Mouse (Mus musculus): Measurements from ENCODE around the gene Mllt3.

DNA sequence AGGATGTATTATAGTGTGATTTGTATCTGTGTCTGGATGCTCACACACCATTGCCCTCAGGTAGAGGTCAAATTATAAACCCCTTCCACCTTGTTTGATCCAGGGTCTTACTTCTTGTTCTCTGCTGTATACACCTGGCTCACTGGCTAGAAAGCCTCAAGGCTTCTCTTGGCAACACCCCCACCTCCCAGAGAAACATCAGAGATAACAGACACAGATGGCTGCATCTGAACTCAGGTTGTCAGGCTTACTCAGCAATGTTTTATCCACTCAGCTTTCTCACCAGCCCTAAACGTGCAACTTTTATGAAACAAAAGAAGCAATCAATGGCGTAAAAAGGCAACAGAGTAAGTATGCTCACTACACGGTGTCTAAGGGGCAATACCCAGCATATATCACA lies 75.3 kb downstream of the Mllt3 start:
- TF ChIP-seq POLR2A (IDR thresholded peaks at IDR 0.05; ENCODE audit: control insufficient read depth, extremely low read depth, insufficient read depth, low read length, poor library complexity) (no peak), CTCF (IDR thresholded peaks at IDR 0.05; ENCODE audit: borderline replicate concordance, control insufficient read depth, extremely low read depth, insufficient read depth, low read length, poor library complexity) (no peak)
